Mouse (Mus musculus): ENCODE results near the gene Ccn5.

Ccn5 gene

DNA sequence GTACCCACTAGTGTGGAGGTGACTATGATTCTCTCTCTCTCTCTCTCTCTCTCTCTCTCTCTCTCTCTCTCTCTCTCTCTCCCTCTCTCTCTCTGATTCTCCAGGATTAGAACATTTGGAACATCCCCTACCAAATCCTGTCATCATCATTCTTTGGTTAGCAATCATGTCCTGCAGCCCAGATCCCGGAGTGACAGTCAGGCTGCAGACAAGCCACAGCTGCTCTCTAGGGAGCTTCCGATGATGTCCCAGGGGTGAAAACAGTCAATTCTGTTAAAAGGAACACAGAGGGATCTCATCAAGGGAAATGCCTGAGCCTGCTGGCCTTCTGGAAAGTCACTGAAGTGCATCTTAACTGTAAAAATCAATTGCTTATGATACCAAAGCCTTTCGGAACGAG, 21.4 kb downstream of the Ccn5 start:
- CTCF ChIA-PET: no interaction called here

DNA sequence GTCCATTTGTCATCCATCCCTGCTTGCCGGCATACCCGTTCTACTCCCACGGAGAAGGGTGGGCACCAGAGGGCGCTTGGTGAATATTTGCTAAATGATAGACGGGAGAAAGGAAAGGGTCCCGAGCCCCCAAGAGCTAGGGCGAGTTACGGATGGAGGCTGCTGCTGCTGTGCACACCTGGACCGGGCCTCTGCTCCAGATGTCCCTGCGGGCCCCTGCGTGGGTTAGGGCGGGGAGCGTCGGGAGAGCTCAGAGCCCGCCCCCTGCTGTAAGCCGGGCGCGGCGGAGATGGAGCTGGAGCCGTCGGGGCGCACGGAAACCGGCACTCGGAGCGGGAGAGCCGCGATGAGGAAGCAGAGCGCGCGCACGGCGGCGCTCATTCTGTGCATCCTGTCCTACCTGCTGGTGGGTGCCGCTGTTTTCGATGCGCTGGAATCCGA, 32.8 kb downstream of the Ccn5 start, which contains the start of gene Kcnk15:
Gene Kcnk15, plus strand, starts transcription at position 191 of the 441 bp plus-strand sequence.
- CTCF ChIA-PET: no interaction called here

DNA sequence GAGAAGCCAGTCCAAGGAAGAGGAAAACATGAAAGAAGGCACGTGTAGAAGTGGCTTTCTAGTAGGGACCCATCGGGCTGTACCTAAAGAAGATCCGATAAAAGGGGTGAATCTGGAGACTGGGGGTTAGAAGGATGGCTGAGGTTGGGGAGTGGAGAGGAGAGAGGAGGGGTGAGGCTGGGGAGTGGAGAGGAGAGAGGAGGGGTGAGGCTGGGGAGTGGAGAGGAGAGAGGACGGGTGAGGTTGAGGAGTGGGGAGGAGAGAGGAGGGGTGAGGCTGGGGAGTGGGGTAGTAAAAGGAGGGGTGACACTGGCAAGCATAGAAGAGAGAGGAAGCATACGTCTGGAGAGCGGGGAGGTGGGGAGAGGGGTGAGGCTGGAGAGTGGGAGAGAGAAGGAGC, 36.6 kb downstream of the Ccn5 start:
- CTCF ChIA-PET: no interaction called here

DNA sequence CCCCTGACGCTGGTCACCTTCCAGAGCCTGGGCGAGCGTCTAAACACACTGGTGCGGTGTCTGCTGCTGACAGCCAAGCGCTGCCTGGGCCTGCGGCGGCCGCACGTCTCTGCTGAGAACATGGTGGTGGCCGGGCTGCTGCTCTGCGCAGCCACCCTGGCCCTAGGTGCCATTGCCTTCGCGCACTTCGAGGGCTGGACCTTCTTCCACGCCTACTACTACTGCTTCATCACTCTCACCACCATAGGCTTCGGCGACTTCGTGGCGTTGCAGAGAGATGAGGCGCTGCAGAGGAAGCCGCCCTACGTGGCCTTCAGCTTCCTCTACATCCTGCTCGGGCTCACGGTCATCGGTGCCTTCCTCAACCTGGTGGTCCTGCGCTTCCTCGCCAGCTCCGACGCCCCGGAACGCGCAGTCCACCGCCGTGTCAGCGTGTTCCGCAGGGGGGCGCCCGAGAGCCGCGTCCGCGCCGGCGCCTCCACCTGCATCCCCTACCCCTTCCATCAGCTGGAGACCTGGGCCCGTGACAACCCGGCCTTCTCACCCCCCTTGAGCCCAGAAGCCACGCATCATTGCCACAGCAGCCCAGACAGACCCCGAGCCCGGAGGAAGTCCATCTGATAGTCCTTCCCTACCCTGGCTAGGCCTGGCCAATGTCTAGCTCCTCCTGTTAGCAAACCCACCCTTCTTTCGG, 37.7 kb downstream of the Ccn5 start:
- CTCF ChIA-PET: no interaction called here

DNA sequence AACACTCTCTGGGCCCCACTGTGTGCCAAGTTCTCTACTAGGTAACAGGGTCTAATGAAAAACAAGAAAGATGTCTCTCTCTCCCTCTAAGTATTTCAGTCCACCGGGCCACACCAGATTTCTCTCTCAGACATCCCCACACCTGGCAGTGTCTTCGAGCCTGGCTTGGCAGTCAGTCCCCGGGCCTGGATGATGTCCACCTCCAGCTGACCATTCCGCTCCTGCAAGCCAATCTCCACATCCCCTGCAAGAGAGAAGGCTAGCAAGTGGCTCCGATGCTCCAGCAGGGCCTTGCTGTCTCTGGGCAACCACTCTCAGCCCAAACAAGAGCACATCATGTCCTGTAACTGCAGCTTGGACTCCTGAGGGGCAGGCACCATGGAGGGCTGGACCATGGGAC, 44.6 kb downstream of the Ccn5 start:
- CTCF ChIA-PET: no interaction called here

DNA sequence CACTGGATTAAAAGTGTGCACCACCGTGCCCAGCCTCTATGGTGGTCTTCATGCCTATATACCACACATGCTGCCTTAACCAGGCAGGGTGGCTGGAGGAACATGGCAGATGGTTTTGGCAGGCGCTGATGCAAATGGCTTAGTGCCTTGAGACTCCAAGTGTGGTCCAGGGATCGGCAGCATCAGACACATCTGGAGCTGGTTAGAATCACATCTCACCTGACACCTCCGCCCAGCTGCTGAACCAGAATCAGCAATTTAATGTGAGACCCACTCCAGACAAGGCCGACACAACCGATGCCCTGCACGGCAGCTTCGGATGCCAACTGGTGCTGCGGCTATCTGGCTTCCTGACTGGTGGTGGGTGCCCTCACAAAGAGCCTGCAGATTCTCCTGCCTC, 45.4 kb downstream of the Ccn5 start:
- CTCF ChIA-PET: no interaction called here

DNA sequence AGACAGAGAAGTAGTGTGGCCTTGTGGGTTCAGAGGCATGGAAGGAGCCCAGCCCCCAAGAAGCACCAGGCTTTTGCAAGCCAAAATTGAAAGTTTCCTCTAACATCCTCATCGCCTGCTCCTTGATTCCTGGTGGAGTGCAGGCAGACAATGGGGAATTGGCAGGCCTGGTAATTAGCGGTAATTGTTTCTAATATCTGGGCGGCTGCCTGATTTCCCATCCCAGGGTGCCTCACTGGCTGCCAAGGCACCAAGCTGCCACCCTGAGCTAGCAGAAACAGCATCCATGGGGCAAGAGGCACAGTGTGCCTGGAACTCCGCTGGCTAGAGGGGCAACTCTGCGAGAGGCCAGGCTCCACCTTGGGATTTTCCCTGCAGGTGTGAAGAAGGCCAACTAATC, 49.1 kb downstream of the Ccn5 start:
- CTCF ChIA-PET: no interaction called here

DNA sequence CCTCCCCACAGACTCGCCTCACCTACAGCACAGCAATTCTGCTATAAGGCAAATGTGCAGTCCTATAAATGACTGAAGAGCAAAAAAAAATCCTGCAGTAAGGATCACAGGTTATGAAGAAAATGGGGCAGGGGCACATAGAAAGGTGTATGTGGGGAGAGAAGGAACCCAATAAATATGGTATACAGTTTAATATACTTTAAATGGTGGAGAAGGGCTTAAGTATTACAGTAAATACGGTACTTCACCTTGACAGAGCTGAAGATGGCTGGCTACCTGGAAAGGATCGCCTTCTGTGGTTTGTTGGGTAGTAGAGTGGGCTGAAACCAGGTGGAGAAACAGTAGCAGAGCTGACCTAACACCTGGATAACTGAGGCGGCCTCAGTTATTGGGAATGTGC, 50.6 kb downstream of the Ccn5 start:
- CTCF ChIA-PET: no interaction called here

DNA sequence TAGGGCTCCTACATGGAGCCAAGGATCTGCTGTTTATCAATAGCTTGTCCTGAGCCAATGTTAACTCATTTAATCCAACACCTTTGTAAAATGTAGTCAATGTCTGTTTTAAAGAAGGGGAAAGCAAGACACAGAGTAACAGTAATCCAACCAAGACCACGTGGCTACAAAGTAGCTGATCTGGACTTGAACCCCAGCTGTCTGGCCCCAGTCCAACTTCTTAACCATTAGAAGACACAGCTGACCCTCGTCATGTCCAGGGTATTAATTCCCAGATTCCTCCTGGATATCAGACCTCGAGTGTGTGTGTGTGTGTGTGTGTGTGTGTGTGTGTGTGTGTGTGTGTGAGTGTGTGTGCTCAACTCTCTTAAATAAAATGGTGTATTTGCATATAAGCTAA, 51.2 kb downstream of the Ccn5 start:
- CTCF ChIA-PET: no interaction called here

DNA sequence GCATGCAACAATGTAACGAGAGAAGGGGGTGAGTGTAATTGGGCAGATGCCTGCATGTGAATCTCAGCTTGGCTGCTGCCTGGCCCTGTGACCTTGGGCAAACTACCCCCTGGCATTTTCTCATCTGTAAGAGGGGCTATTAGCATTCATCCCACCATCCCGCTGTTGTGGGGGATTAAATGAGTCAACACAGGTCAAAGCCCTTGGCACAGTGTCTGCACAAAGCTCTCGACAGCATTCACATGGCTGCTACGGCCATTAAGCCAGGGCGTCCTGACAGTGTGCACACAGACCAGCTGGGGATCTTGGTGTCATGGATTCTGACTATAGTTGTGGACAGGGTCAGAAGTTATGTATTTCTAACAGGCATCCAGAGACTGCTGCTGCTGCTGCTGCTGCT, 54.2 kb downstream of the Ccn5 start:
- CTCF ChIA-PET: no interaction called here

DNA sequence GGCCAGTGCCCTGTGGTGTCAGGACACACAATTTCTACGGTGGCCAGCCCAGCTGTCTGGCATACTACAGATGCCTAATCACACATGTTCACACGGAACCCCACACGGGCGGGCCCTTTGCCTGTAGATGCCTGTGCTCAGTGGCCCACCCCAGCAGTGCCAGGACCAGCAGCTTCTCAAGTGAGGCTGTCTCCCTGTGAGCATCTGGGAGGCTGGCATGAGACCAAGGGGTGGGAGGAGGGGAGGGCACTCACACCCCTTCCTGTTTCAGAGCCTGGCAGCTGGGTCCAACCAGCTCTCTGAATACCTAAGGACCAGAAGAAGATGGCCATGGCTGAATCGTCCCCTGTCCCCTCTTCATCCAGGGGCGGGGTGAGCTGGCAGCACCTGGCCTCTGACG, 54.8 kb downstream of the Ccn5 start:
- CTCF ChIA-PET: no interaction called here

DNA sequence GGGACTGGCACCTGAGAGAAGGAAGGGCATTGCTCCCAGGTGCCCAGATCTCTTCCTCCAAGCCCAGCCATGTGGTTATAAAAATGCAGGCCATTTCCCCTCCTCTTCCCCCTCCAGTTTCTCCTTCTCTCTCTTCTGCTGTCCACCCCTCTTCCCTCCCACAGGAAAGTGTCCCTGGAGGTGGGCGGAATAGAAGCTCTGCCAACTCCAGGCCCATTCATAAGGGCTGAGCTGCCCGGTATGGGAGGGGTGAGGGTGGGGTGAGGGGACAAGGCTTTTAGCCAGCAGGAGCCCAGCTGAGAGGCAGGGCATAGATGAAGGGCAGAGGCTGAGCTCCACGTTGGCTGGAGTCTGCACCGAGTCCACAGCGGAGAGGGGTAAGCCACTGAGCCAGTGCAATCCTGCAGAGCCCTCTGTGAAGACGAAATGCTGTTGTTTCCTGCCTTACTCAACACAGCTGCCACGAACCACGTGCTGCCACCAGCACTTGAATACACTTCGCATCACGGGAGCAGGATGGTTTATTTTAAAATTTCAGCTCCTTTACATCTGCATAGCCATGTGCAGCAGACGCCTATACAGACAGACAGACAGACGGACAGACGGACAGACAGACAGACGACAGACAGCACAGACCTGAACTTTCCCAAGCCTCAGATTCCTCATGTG, 56.3 kb downstream of the Ccn5 start:
- CTCF ChIA-PET: no interaction called here

DNA sequence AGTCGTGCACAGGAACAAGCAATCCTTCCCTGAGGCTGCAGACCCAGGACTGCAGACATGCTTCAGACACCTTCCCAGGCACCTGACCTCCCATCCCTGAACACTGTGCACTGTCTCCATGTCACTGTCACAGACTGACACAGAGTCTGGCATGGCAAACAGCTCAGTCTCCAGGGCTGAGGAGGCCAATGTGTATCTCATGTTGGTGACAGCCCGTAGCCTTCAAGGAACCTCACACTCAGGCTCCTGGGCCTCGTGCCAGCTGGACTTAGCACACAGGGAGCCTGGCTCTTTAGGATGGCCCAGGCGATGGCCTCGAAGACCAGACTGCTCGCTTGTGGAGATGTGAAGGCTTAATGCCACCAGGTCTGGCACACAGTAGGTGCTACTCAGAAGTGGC, 60.2 kb downstream of the Ccn5 start:
- CTCF ChIA-PET: no interaction called here
